Mouse (Mus musculus) small intestine, adult 2 months (tissue): ENCODE results near the gene Epb41l2. TPM values are rescaled to one million over a fixed set of nuclear protein-coding genes. Genes with fewer than 3 reads are reported as not detected.

ENCODE experiments used
- H3K27ac ChIP-seq: fragments of 200-500 bp; 2 replicates; pipeline ENCODE4 v1.5.1; 2012; ENCODE audit warnings: low read depth, low read length, control low read depth, inconsistent platforms; ENCODE audit not compliant: insufficient read depth
- H3K27me3 ChIP-seq: fragments of 200-500 bp; 2 replicates; pipeline ENCODE4 v1.6.1; 2012; ENCODE audit warnings: mild to moderate bottlenecking, moderate library complexity, low read length, inconsistent platforms; ENCODE audit not compliant: control insufficient read depth, insufficient read depth
- H3K36me3 ChIP-seq: fragments of 200-500 bp; 2 replicates; pipeline ENCODE4 v1.6.1; 2012; ENCODE audit warnings: mild to moderate bottlenecking, low read length, control low read depth, inconsistent platforms; ENCODE audit not compliant: control insufficient read depth, insufficient read depth
- H3K4me1 ChIP-seq: fragments of 200-500 bp; 2 replicates; pipeline ENCODE4 v1.6.1; 2012; ENCODE audit warnings: low read length, inconsistent platforms, mixed read lengths; ENCODE audit not compliant: control insufficient read depth, insufficient read depth, insufficient read length
- H3K4me3 ChIP-seq: fragments of 200-500 bp; 2 replicates; pipeline ENCODE4 v1.5.1; 2012; ENCODE audit warnings: low read depth, mild to moderate bottlenecking, control low read depth, inconsistent platforms, low read length, moderate library complexity
- CTCF ChIP-seq: fragments of 200-500 bp; IDR thresholded peaks from 2 replicates; pipeline ENCODE4 v1.5.1; 2012; ENCODE audit warnings: low read depth, mild to moderate bottlenecking, control low read depth, inconsistent platforms, low read length, moderate library complexity, mixed read lengths; ENCODE audit not compliant: insufficient replicate concordance, insufficient read length; ENCODE audit errors: extremely low read depth
- POLR2A ChIP-seq: fragments of 200-500 bp; IDR thresholded peaks from 2 replicates; pipeline ENCODE4 v1.6.1; 2012; ENCODE audit warnings: low read depth, mild to moderate bottlenecking, control low read depth, inconsistent platforms, low read length, moderate library complexity
- WGBS: fragments of 180-500 bp; shearing (Covaris S2); methylation state at CpG from one replicate; pipeline ENCODE4 v1.1.7; 2018; 5-methylcytosine and 5-hydroxymethylcytosine counted together
- polyA plus RNA-seq: library from polyadenylated mRNA; depleted of rRNA; stranded (reverse); fragments of >200 nt; gene quantifications from 2 replicates; pipeline ENCODE4 v1.2.3, GENCODE M21; 2012

Epb41l2 gene
- polyA plus RNA-seq, 1 experiment: 18.2 TPM

GRCm38 (mm10) chr10:25318405-25318804 is 41.2 kb upstream of the Epb41l2 start:
- H3K4me1 ChIP-seq: peaks cover 2% of the 10 kb centered on the region; the same call in 1 of the 2 replicates
- TF ChIP-seq POLR2A (no peak), CTCF (no peak)
- WGBS: 77% methylated on average over 5 of the region's 5 CpGs

GRCm38 (mm10) chr10:25319531-25319930 is 40.1 kb upstream of the Epb41l2 start:
- no peak overlapping the region for H3K4me3 ChIP-seq
- TF ChIP-seq POLR2A (no peak), CTCF (no peak)
- no peaks in the 10 kb centered on the region for H3K27me3 ChIP-seq
- H3K36me3 ChIP-seq: no peaks in the 10 kb centered on the region
- H3K27ac ChIP-seq: no peak overlapping the region
- no peaks in the 10 kb centered on the region for H3K4me1 ChIP-seq

More at GRCm38 (mm10) chr10:25318405-25318804, 41.2 kb upstream of the Epb41l2 start:
- H3K36me3 ChIP-seq: no peaks in the 10 kb centered on the region
- no peaks in the 10 kb centered on the region for H3K27me3 ChIP-seq
- no peak overlapping the region for H3K4me3 ChIP-seq
- H3K27ac ChIP-seq: no peak overlapping the region

- Histone ChIP-seq H3K4me1 (no peaks in the 10 kb centered on the region), H3K4me3 (no peak overlapping the region), H3K27me3 (no peaks in the 10 kb centered on the region), H3K27ac (no peak overlapping the region), H3K36me3 (no peaks in the 10 kb centered on the region)
- 86% methylated on average over 4 of the region's 4 CpGs for WGBS
- TF ChIP-seq CTCF (no peak), POLR2A (no peak)
Measured at GRCm38 (mm10) chr10:25321198-25321597, 38.4 kb upstream of the Epb41l2 start.

- 64% methylated on average over 4 of the region's 4 CpGs for WGBS
- Histone ChIP-seq H3K4me1 (no peaks in the 10 kb centered on the region), H3K36me3 (no peaks in the 10 kb centered on the region), H3K4me3 (no peak overlapping the region), H3K27me3 (no peaks in the 10 kb centered on the region), H3K27ac (no peak overlapping the region)
- TF ChIP-seq POLR2A (no peak), CTCF (no peak)
Measured at GRCm38 (mm10) chr10:25325690-25326089, 33.9 kb upstream of the Epb41l2 start.

GRCm38 (mm10) chr10:25327511-25327910 is 32.1 kb upstream of the Epb41l2 start:
- Histone ChIP-seq H3K4me3 (no peak overlapping the region), H3K36me3 (no peaks in the 10 kb centered on the region), H3K27me3 (no peaks in the 10 kb centered on the region), H3K4me1 (no peaks in the 10 kb centered on the region), H3K27ac (no peak overlapping the region)
- 81% methylated on average over 6 of the region's 6 CpGs for WGBS
- no peak for TF ChIP-seq CTCF
- no peak for TF ChIP-seq POLR2A

GRCm38 (mm10) chr10:25330094-25330493 is 29.5 kb upstream of the Epb41l2 start:
- Histone ChIP-seq H3K27ac (no peak overlapping the region), H3K36me3 (no peaks in the 10 kb centered on the region), H3K27me3 (no peaks in the 10 kb centered on the region), H3K4me1 (no peaks in the 10 kb centered on the region), H3K4me3 (no peak overlapping the region)
- TF ChIP-seq CTCF (no peak), POLR2A (no peak)
- WGBS: 91% methylated on average over 7 of the region's 7 CpGs

GRCm38 (mm10) chr10:25331321-25332049 is 28.1 kb upstream of the Epb41l2 start:
- WGBS: 58% methylated on average over 9 of the region's 9 CpGs
- Histone ChIP-seq H3K4me1 (no peaks in the 10 kb centered on the region), H3K36me3 (no peaks in the 10 kb centered on the region), H3K27ac (peak overlapping the region; percentile 31), H3K4me3 (no peak overlapping the region), H3K27me3 (no peaks in the 10 kb centered on the region)
- TF ChIP-seq POLR2A (no peak), CTCF (no peak)
